Mouse (Mus musculus) layer of hippocampus, postnatal 10 days (tissue): ENCODE results near the gene Bcl2l1. TPM values are rescaled to one million over a fixed set of nuclear protein-coding genes. Genes with fewer than 3 reads are reported as not detected.

ENCODE experiments used
- DNase-seq, 2 experiments: peaks; one replicate each; pipeline ENCODE4 v3.0.0; 2021; ENCODE audit warnings: low spot score in 2 of 2
- total RNA-seq, 2 experiments: library from RNA; stranded (reverse); gene quantifications; 2 replicates each; pipeline ENCODE4 v1.2.3; 2021

Bcl2l1 gene
- total RNA-seq, 2 experiments from 2014 or later: 109 to 117 TPM

DNA sequence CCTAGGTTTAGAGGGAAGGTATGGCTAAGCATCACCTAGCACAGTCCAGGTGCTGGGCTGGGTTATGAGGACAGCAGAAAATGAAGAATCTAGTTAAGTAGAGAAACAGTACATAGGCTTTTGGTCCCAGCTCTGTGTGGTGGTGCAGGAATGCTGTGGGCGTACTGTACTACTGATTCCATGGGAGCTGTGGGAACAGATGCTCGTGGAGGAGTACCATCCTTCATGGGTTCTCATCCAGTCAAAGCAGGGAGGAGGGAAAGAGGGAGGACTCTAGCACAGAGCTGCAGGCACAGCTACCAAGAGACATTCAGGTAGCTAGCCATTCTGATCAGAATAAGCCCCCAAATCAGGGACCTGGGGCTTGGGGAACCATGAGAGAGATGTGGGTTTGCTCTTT is 55.1 kb downstream of the Bcl2l1 start:
- DNase-seq: peak; percentile 40 to 44

DNA sequence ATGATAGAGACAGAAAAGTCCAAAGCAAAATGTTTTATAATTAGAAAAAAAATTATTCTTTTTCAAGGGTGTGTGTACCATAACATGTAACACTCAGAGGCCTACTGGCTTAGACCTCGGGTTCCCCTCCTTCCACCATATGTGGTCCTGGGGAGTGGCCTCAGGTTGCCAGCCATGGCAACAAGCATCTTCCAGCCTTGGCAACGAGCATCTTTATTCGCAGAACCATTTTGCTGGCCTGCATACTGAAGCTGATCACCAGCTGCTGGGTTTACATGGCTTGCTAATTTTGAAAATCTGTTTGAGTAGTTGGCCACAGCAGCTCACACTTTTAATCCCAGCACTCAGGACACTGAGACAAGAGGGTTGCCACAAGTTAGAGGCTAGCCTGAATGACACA is 55.5 kb downstream of the Bcl2l1 start:
- DNase-seq: no peak

DNA sequence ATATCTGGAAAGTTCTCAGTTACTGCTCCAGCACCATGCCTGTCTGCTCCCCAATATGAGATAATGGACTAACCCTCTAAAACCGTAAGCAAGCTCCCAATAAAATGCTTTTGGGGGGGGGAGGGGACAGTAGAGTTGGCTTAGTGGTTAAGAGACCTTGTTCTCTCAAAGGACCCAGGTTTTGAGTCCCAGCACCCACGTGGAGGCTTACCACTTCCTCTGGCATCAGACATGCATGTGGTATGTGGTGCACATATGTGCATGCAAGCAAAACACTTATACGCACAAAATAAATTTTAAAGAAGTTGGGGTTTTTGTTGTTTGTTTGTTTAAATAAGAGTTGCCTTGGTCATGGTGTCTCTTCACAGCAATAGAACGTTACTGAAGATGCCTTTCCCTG is 56.2 kb downstream of the Bcl2l1 start:
- DNase-seq: no peak

DNA sequence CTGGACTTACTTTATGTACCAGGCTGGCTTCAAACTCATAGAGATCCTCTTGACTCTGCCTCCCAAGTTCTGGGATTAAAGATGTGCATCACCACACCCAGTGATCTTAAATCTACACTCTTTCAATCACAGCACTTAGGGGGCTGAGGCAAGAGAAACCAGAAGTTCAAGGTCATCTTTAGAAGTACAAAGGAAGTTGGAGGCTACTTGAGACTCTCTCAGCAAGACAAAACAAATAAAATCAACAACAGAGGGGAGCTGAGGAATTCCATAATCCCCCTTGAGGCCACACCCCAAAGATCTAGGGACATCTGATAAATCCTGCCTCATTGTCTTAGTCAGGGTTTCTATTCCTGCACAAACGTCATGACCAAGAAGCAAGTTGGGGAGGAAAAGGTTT is 59.3 kb downstream of the Bcl2l1 start:
- DNase-seq: no peak

DNA sequence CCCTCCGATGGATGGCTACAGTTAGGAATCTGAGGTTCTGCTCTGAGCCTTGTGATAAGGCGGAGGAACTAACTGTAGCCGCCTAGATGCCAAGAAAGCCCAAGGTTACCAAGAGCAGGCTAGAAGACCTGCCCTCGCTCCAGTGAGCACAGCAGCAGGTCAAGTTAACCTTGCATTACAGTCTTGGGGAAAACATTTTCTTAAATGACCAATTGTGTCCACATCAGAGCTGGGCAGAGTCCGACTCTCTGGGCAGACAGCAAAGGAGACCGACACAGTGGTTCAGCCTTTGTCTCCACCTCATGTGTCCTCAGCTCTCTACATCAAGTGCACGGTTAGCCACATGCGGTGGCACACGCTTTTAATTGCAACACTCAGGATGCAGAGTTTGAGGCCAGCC is 60.0 kb downstream of the Bcl2l1 start:
- DNase-seq: no peak

DNA sequence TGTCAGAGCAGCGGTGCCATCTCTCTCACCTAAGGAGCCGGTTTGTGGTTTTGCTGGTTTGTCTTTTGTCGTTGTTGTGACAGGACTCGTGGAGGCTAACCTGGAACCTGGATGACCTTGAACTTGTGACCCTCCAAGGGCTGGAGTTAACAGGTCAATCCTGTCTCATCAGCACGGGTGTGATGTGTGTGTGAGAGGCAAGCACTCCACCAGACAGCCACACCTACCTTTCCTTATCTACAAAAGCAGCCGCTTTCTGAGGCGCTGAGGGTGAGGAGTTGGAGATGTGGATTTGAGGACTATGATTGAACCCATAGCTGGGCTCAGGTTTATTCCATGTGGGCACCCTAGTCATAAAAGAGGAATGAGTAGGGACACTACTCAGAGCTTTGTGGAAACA is 61.9 kb downstream of the Bcl2l1 start:
- no peak for DNase-seq

DNA sequence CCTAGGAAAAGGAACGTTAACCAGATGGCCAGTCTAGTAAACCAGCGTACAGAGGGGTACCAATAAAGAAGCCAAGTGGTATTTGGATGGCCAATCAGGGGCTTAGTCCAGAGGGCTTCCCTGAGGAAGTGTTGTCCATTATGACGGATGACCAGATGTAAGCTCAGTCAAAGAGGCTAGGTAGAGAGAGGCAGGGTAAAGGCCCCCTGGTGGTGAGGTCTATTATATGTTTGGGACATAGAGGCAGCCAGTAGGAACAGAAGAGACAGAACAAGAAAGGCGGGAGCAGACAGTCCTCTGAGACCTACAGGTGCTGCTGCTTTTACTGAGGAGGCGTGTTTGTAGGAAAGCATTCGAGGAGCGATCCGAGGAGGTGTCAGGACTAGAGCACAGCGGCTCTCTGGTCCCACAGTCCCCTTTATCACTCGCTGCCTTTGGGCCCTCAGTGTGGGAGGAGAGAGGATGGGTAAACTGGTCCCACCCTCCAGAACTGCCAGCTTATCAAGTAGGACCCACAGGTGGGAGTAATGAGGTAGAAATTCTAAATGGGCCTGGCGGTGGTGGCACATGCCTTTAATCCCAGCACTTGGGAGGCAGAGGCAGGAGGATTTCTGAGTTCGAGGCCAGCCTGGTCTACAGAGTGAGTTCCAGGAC is 63.8 kb downstream of the Bcl2l1 start:
- peak in 1 of 2 experiments; percentile 45 for DNase-seq

DNA sequence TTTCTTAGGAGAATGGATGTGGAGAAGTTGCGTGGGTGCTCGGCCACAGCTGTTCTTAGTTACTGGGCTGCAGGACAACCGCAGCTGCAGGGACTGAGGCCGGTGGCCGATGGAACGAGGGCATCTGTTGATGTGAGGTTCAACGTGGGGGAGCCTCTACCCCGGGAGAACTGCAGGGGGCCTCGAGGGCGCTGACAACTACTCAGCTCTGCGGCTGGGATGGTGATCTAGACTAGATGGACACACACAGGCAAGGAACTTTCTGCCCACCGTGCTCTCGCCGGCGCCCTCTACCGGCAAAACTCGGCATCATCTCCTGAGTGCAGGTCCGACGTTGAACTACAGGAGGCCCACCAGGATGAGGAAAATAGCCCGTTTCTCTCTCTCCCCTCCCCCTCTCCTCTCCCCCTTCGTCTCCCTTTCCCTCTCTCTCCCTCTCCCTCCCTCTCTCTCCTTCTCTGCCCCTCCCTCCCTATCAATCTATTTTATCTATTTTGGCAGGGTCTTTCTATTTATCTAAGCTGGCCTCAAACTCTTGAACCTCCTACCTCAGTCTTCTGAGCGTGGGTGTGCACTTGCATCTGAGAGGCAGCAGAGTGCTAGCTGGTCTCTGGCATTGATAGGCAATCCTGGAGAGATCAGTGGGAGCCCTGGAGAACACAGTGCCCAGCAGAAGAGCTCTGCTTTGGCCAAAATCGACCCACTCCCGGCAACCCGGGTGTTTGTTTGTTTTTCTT is 65.0 kb downstream of the Bcl2l1 start:
- peak; percentile 92 to 93 for DNase-seq

DNA sequence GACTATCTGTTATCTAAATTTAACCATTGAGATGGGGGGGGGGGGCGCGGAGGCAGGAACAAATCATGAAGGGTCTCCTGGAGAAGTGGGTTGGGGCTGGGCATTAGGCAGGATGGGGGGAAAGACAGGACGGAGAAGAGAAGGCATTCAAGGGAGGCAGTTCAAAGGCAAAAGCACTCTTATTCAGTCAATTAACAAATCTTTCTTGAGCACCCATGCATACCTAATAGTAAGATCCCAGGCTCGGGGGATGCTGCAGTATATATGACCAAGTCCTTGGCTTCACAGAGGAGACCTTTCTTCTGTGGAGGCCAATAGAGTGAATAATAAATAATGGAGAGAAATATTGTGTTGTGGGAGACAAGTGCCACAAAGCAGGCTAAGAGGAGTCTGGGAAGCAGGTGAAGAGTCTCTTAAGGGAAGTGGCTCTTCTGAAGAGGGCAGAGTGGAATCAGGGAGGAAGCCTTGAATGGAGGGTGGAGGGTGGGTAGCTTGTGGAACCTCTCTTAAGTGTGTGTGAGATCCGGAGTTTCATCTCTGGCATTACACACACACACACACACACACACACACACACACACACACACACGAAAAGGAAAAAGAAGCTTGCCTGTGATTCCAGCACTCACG is 66.4 kb downstream of the Bcl2l1 start:
- no peak for DNase-seq

DNA sequence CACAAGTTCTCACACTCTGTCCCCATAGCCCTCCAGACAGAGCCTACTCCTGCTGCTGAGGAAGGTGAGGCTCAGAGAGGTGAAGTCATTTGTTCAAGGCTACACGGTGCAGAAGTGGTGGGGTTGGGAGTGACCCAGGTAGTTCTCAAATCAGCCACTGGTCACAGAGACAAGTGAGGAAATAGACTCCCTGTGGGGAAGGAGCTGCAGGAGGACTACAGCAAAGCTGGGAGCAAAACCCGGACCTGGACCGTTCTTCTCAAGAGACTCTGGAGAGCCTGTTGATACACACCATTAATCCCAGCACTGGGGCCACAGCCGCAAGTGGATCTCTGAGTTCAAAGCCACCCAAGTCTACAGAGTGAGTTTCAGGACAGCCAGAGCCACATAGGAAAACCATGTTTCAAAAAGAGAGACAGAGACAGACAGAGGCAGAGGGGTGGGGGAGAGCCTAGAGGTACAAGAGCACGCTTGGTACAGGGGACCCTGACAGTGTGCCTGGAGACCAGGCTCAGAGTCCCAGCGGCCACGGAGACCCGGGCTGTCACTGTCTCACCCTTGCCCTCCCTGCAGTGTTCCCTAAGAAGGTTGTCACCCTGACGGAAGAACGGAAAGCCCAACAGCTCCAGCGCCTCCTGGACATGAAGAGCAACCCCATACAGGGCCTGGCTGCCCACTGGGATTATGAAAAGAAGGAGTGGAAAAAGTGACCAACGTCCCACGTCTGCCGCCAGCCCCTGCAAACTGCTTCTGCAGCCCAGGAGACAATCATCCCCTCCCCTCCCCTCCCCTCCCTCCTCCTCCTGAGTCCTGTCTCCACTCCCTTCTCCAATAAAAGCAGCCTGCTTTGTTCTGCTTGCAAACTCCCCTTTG is 67.1 kb downstream of the Bcl2l1 start:
- DNase-seq: no peak

DNA sequence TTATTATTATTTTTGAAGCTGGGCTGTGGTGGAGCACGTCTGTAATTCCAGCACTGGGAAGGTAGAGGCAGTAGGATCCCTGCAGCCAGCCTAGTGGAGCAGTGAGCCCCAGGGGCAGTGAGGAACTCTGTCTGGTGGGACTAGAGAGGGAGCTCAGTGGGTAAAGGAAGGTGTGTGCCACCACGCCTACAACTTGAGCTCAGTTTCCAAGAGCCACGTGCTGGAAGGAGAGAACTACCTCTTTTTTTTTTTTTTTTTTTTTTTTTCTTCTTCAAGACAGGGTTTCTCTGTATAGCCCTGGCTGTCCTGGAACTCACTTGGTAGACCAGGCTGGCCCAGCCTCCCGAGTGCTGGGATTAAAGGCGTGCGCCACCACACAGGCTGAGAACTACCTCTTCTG is 68.2 kb downstream of the Bcl2l1 start:
- no peak for DNase-seq

DNA sequence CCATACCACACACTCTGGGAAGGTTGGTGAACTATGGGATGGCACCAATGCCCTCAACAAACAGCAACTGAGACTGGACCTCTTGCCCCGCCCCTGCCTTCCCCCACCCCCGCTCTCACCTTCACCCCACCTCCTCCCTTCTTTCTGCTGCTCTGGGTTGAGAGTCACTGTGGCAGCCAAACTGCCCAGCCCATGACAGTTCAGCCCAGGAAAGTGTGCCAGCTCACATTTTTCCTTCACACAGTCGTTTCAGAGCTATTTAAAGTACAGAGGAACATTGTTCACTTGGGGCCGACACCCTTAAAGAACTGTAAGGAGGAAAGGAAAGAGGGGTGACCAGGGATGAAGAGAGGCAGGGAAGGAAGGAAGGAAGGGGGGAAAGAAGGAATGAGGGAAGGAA is 73.2 kb downstream of the Bcl2l1 start:
- DNase-seq: no peak

DNA sequence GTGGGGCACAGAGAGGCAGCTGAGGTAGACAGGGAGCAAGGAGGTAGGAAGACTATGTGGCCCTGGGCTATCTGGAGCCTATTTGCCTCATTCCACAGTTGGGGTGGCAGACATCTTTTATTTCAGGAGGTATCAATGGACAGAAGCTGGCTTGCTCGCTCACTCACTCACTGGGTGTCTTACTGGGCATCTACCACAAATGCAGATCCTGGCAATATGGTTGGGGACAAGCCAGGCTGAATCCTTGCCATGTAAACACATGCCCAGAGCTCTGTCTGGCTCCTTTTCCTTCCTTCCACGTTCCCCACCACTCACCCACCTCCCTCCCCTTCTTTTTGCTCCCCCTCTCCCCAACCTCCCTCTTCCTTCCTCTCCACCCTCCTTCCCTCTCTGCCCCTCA is 74.0 kb downstream of the Bcl2l1 start:
- DNase-seq: no peak

DNA sequence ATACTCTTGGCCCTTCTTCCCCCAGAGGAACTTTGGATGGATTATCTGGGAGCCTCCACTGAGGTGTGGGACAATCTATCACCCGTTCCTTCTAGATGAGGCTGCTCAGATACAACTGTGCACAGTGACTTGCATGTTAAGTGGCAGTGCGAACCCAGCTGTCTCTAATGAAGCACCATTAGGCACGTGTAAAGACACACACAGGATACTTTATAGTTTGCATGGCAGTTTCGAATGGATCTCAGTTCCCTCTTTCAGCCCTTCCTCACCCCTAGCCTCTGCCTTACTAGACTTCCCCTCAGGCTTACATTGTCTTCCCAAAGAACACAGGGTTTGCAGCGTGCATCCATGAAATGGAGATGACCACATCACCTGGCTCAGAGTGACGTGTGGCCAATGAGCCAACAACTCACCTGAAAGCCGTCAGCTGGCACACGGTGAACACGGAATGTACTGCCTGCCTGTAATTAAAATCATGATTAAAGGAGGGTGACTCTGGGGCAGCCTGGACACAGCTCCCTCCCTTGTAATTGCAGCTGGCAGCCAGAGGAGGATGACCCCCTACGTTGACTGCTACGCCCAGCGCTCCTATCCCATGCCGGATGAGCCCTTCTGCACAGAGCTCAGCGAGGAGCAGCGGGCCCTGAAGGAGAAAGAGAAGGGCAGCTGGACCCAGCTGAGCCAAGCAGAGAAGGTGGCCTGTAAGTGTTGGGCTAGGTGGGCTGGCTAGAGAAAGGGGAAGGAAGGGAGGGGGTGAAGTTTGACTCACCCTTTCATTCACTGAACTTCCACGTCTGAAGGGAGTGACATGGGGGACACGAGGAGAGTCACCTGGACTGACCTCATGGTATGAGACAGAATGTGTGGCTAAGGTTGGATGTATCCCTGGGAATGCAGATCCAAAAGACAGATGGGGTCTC is 74.8 kb downstream of the Bcl2l1 start:
- DNase-seq: no peak

DNA sequence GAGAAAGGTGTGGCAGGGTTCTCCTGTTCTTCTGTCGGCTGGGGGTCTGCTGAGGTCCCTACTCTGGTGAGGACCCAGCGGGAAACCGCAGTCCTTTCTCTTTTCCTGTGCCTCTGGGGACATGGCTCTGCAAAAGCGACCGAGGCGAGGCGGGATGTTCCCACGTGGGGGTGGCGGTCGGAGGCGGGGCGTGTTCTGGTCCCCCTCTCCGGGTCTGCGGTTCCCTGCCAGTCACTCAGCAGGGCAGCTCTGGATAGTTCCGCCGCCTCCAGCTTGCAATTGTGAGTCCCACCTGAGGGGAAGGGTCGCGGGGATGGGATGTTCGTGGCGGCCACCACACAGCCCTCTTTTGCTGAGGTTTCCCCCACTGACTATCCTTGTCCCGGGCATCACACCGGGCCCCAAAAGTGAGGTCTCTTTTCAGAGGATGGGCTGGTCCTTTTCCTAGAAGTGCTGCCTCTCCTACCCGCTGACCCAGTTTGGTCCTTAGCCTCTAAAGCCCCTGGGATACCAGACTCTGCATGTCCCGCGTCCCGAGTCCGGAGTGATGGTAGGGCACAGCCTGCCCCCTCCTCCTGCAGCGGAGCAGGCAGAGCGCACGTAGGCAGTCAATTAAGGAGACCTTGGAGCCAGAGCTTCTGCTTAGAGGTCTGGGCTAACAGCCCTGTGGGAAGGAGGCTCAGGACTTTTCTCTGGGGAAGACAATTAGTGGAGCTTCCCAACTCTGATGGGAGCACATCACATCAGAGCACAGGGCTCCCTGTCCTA is 77.4 kb downstream of the Bcl2l1 start, which contains the start of gene Cox4i2:
TSS of gene Cox4i2 (plus strand) at position 230 of the 768 bp plus-strand sequence.
- DNase-seq: no peak

DNA sequence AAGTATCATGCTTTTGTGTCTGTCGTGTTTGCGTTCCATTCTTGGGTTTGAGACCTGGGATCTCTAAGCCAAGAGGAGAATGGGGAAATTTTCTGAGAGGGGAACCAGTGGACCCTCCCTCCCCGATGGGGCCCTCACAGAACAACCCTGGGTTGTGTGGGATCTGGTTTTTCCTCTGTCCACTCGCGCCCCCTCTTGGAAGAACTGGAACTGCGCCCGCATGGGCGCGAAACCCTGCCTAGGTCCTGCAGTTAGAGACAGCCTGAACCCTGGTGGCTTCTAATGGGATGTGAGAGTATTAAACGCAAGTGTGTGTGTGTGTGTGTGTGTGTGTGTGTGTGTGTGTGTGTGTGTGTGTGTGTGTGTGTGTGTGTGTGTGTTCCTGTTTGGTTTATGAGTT is 89.1 kb downstream of the Bcl2l1 start:
- DNase-seq: peak; percentile 65 to 70

DNA sequence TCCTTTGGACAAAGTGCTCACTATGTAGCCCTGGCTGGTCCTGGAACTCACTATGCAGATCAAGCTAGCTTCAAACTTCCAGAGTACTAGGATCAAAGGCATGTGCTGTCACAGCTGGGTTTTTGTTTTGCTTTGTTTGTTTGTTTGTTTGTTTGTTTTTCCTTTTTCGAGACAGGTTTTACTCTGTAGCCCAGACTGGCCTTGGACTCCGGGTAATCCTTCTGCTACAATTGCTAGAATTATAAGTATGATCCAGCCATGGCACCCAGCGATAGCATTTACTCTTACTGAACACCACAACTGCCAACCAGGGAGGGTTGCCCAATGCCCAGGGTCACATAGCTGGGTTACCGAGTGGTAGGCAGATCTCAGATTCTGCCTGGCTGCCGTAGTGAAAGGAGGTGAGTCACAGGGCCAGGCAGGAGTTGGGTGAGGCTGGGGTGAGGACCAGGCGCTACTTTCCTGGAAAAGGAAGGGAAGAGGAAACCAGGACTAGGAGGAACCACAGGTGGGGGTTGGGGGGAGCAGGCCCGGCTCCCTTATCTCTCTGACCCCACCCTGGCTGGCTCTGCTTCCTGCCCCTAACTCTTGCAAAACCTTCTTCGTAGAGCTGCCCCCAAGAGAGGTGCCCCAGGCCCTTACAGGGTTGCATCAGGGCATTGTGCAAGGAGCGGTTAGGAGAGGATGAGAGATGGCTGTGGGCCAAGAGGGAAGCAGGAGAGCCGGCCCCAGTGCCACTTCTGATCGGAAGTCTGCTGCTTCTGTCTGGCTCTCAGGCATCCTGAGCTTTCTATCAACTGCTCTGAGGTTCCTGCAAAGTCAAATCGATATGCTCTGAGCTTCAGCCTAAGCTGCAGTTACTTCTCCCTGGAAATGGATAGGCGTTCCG is 90.1 kb downstream of the Bcl2l1 start:
- DNase-seq: peak in 1 of 2 experiments; percentile 48

DNA sequence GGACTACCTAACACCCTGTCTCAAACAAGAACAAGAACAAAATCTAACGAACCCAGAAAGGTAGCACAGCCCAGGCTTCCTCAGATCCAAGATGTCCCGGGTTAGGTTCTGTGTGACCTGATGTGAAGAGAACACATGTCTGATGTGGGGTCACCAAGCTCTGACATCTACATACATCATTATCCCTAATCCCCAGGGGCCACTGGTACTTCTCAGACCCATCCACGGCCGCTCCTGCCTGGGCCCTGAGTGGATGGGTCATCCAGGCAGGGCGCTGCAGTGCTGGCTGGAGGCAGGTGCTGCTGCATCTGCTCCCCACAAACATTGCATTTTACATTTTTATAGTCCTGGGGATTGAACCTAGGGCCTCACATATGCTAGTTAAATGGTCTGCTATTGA is 91.0 kb downstream of the Bcl2l1 start:
- no peak for DNase-seq

DNA sequence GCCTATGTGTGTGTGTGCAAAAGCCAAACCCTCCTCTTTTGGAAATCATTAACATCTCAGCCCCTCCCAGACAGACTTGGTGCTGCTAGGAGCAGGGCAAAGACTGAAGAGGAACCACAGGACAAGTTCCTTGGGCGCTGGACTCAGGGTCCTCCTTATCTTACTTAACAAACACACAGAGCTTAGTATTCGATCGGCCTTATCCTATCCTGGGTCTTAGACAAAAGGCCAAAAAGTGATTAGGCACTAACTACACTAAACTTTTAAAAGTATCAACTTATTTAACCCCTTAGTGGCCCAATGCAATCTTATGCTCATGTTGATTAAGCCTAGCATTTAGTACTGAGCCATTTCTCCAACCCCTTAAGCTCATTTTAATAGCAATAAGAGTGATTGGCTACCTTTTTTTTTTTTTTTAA is 91.7 kb downstream of the Bcl2l1 start:
- DNase-seq: no peak
